Comparison of ENCODE assay signal across 8 mouse cellular contexts in the genomic region with DNA sequence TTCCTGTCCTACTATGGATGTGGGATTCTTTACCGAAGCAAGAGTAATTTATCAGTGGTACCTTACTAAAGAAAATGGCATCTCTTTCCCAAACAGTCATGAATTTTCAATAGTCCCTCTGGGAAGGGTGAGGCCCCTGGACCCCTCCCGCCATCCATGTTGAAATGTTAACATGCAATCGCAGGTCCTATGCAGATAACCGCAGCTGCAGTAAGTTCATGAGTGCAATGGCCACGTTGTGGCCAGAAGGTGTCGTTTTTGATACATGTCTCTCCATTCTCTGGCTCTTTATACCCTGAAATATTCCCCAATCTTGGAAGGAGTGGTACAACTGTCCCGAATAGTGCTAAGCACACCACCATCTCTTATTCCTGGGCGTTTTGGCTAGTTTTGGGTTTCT. TPM values are rescaled to one million over a fixed set of nuclear protein-coding genes. Genes with fewer than 3 reads are reported as not detected.
DNase-seq lines count a peak whose midpoint lies in the region; ATAC-seq and TF ChIP-seq lines count a peak whose summit lies in the region.

No protein-coding gene starts in this region.

- no peak for ATAC-seq in embryonic facial prominence, embryonic 11.5 days (replicated peaks; ENCODE audit: insufficient number of reproducible peaks, low FRiP score, low TSS enrichment, low read depth)
- no peak for ATAC-seq in intestine, postnatal 0 days
- ATAC-seq in midbrain, postnatal 0 days (ENCODE audit: low FRiP score): no peak

- peak; percentile 52 for DNase-seq in lung, postnatal 36 days
- DNase-seq in lung, postnatal 10 days: no peak
- peak; percentile 25 for DNase-seq in embryonic facial prominence, embryonic 11.5 days (ENCODE audit: low spot score)
- DNase-seq in midbrain, postnatal 0 days (ENCODE audit: low spot score): peak; percentile 30
- DNase-seq in layer of hippocampus, adult 9-10 months (ENCODE audit: low spot score): no peak
- no peak for DNase-seq in cerebellum, adult 11-12 months
- no peak for DNase-seq in adrenal gland, postnatal 4 days (ENCODE audit: low spot score in 2 of 2)

- peak overlapping the region; percentile 96 for H3K9ac ChIP-seq in embryonic facial prominence, embryonic 11.5 days (replicated peaks; ENCODE audit: low read length)
- no peak overlapping the region for H3K9ac ChIP-seq in intestine, postnatal 0 days (ENCODE audit: low read depth, low read length)
- H3K9ac ChIP-seq in midbrain, postnatal 0 days (replicated peaks; ENCODE audit: low read length, poor library complexity, severe bottlenecking): 0 out of 2 replicates have a peak overlapping the region, but pooled peaks have one; percentile 67

- H3K36me3 ChIP-seq in embryonic facial prominence, embryonic 11.5 days (replicated peaks; ENCODE audit: control insufficient read depth, insufficient read depth, low read depth, low read length): peaks cover 11% of the 10 kb centered on the region; the same call in 1 of the 2 replicates
- H3K36me3 ChIP-seq in intestine, postnatal 0 days (ENCODE audit: control insufficient read depth, insufficient read depth): peaks cover 20% of the 10 kb centered on the region
- peaks cover 9% of the 10 kb centered on the region for H3K36me3 ChIP-seq in midbrain, postnatal 0 days (ENCODE audit: insufficient read depth, low read length)

- 52% methylated on average over 8 of the region's 8 CpGs for WGBS in embryonic facial prominence, embryonic 11.5 days
- 56% methylated on average over 8 of the region's 8 CpGs for WGBS in intestine, postnatal 0 days
- WGBS in midbrain, postnatal 0 days: 57% methylated on average over 8 of the region's 8 CpGs

- H3K4me2 ChIP-seq in embryonic facial prominence, embryonic 11.5 days (ENCODE audit: low read depth, low read length): peak overlapping the region; percentile 34
- H3K4me2 ChIP-seq in intestine, postnatal 0 days (replicated peaks; ENCODE audit: low read depth): peak overlapping the region; percentile 79
- H3K4me2 ChIP-seq in midbrain, postnatal 0 days (ENCODE audit: low read depth, low read length, poor library complexity, severe bottlenecking): peak overlapping the region; percentile 83

- H3K4me1 ChIP-seq in embryonic facial prominence, embryonic 11.5 days (ENCODE audit: control insufficient read depth, insufficient read depth, low read length): no peaks in the 10 kb centered on the region
- H3K4me1 ChIP-seq in intestine, postnatal 0 days (replicated peaks; ENCODE audit: control insufficient read depth, insufficient read depth, low read length): 0 out of 2 replicates have a peak, but pooled peaks cover 3% of the 10 kb centered on the region
- H3K4me1 ChIP-seq in midbrain, postnatal 0 days (ENCODE audit: insufficient read depth, low read length): peaks cover 5% of the 10 kb centered on the region; the same call in 1 of the 2 replicates

- H3K9me3 ChIP-seq in embryonic facial prominence, embryonic 11.5 days (replicated peaks; ENCODE audit: control insufficient read depth, low read length): no peaks in the 10 kb centered on the region
- no peaks in the 10 kb centered on the region for H3K9me3 ChIP-seq in intestine, postnatal 0 days (ENCODE audit: control insufficient read depth)
- H3K9me3 ChIP-seq in midbrain, postnatal 0 days (ENCODE audit: low read length): no peaks in the 10 kb centered on the region

- H3K27me3 ChIP-seq in embryonic facial prominence, embryonic 11.5 days (ENCODE audit: control insufficient read depth, insufficient read depth, low read length): no peaks in the 10 kb centered on the region
- no peaks in the 10 kb centered on the region for H3K27me3 ChIP-seq in intestine, postnatal 0 days (replicated peaks; ENCODE audit: control insufficient read depth, insufficient read depth, low read length)
- no peaks in the 10 kb centered on the region for H3K27me3 ChIP-seq in midbrain, postnatal 0 days (ENCODE audit: insufficient read depth, low read length)

- H3K27ac ChIP-seq in embryonic facial prominence, embryonic 11.5 days (replicated peaks; ENCODE audit: low read depth, low read length): no peak overlapping the region
- H3K27ac ChIP-seq in intestine, postnatal 0 days (ENCODE audit: low read depth, low read length): no peak overlapping the region
- H3K27ac ChIP-seq in midbrain, postnatal 0 days (ENCODE audit: low read depth, low read length): peak overlapping the region; percentile 98

- TF ChIP-seq CTCF in intestine, postnatal 0 days (IDR thresholded peaks at IDR 0.05; ENCODE audit: low read depth): peak; percentile 57
- TF ChIP-seq CTCF in midbrain, postnatal 0 days (IDR thresholded peaks at IDR 0.05): peak; percentile 56

- H3K4me3 ChIP-seq in embryonic facial prominence, embryonic 11.5 days (ENCODE audit: low read depth, low read length): peak overlapping the region; percentile 78
- H3K4me3 ChIP-seq in intestine, postnatal 0 days (ENCODE audit: low read depth, low read length): peak overlapping the region; percentile 64
- H3K4me3 ChIP-seq in midbrain, postnatal 0 days (ENCODE audit: low read depth, low read length): peak overlapping the region; percentile 45

RNA-seq across cellular contexts. Expression of a gene that starts 0.8 kb away (rescaled TPM):
- polyA plus RNA-seq in embryonic facial prominence, embryonic 11.5 days (2014; fragmentation: Nextera tagmentation; extraction: Ambion mirVana): 135 and 148 TPM in 2 replicates
- 41.6 and 43.5 TPM in 2 replicates for polyA plus RNA-seq in intestine, postnatal 0 days (2015; fragmentation: Nextera tagmentation; extraction: Ambion mirVana)
- 79.0 and 90.4 TPM in 2 replicates for total RNA-seq in midbrain, postnatal 0 days (2014; rRNA removed)
- 104 and 107 TPM in 2 replicates for polyA plus RNA-seq in midbrain, postnatal 0 days (2015; fragmentation: Nextera tagmentation; extraction: Ambion mirVana)
- 10 to 100 TPM; 53.2 to 57.6 TPM for total RNA-seq in adrenal gland, postnatal 4 days (2021)

RNA-seq across cellular contexts. Expression of a gene that starts 13.4 kb away (rescaled TPM):
- polyA plus RNA-seq in embryonic facial prominence, embryonic 11.5 days (2014; fragmentation: Nextera tagmentation; extraction: Ambion mirVana): not detected in 2 replicates
- polyA plus RNA-seq in intestine, postnatal 0 days (2015; fragmentation: Nextera tagmentation; extraction: Ambion mirVana): not detected in 2 replicates
- not detected in 2 replicates for total RNA-seq in midbrain, postnatal 0 days (2014; rRNA removed)
- polyA plus RNA-seq in midbrain, postnatal 0 days (2015; fragmentation: Nextera tagmentation; extraction: Ambion mirVana): 0.22 and 0.26 TPM in 2 replicates
- total RNA-seq in adrenal gland, postnatal 4 days (2021): not detected

RNA-seq across cellular contexts. Expression of a gene that starts 57.0 kb away (rescaled TPM):
- polyA plus RNA-seq in embryonic facial prominence, embryonic 11.5 days (2014; fragmentation: Nextera tagmentation; extraction: Ambion mirVana): 17.2 and 18.2 TPM in 2 replicates
- polyA plus RNA-seq in intestine, postnatal 0 days (2015; fragmentation: Nextera tagmentation; extraction: Ambion mirVana): 43.9 and 47.9 TPM in 2 replicates
- 9.7 and 13.0 TPM in 2 replicates for total RNA-seq in midbrain, postnatal 0 days (2014; rRNA removed)
- 23.8 and 26.8 TPM in 2 replicates for polyA plus RNA-seq in midbrain, postnatal 0 days (2015; fragmentation: Nextera tagmentation; extraction: Ambion mirVana)
- total RNA-seq in adrenal gland, postnatal 4 days (2021): 10 to 100 TPM; 59.8 to 74.8 TPM

Comparison
In these comparisons a context has a peak if more than half of its experiments do, and no peak if none do; other contexts are left out.
1. DNase-seq: peak in lung, postnatal 36 days (single experiment), embryonic facial prominence, embryonic 11.5 days (single experiment) and midbrain, postnatal 0 days (single experiment); none in lung, postnatal 10 days (single experiment), layer of hippocampus, adult 9-10 months (single experiment), cerebellum, adult 11-12 months (single experiment) and adrenal gland, postnatal 4 days (0 of 2).
2. Peak in every context shown above with its lines, with median percentiles within 50 percentile points of each other: H3K4me2 ChIP-seq and H3K4me3 ChIP-seq.